Mouse (Mus musculus) small intestine, adult 2 months (tissue): ENCODE measurements at regions not wholly inside any gene's neighbourhood (a gene's known extent, or its start where the extent isn't known, plus 50 kb on each side); places are given as distances from the start of the nearest gene placed in this dataset.

Experiments used
- H3K27ac ChIP-seq: fragments of 200-500 bp; 2 replicates; pipeline ENCODE4 v1.5.1; 2012; ENCODE audit warnings: low read depth, low read length, control low read depth, inconsistent platforms; ENCODE audit not compliant: insufficient read depth
- H3K27me3 ChIP-seq: fragments of 200-500 bp; 2 replicates; pipeline ENCODE4 v1.6.1; 2012; ENCODE audit warnings: mild to moderate bottlenecking, moderate library complexity, low read length, inconsistent platforms; ENCODE audit not compliant: control insufficient read depth, insufficient read depth
- H3K36me3 ChIP-seq: fragments of 200-500 bp; 2 replicates; pipeline ENCODE4 v1.6.1; 2012; ENCODE audit warnings: mild to moderate bottlenecking, low read length, control low read depth, inconsistent platforms; ENCODE audit not compliant: control insufficient read depth, insufficient read depth
- H3K4me1 ChIP-seq: fragments of 200-500 bp; 2 replicates; pipeline ENCODE4 v1.6.1; 2012; ENCODE audit warnings: low read length, inconsistent platforms, mixed read lengths; ENCODE audit not compliant: control insufficient read depth, insufficient read depth, insufficient read length
- H3K4me3 ChIP-seq: fragments of 200-500 bp; 2 replicates; pipeline ENCODE4 v1.5.1; 2012; ENCODE audit warnings: low read depth, mild to moderate bottlenecking, control low read depth, inconsistent platforms, low read length, moderate library complexity
- CTCF ChIP-seq: fragments of 200-500 bp; IDR thresholded peaks from 2 replicates; pipeline ENCODE4 v1.5.1; 2012; ENCODE audit warnings: low read depth, mild to moderate bottlenecking, control low read depth, inconsistent platforms, low read length, moderate library complexity, mixed read lengths; ENCODE audit not compliant: insufficient replicate concordance, insufficient read length; ENCODE audit errors: extremely low read depth
- POLR2A ChIP-seq: fragments of 200-500 bp; IDR thresholded peaks from 2 replicates; pipeline ENCODE4 v1.6.1; 2012; ENCODE audit warnings: low read depth, mild to moderate bottlenecking, control low read depth, inconsistent platforms, low read length, moderate library complexity
- WGBS: fragments of 180-500 bp; shearing (Covaris S2); methylation state at CpG from one replicate; pipeline ENCODE4 v1.1.7; 2018; 5-methylcytosine and 5-hydroxymethylcytosine counted together

DNA sequence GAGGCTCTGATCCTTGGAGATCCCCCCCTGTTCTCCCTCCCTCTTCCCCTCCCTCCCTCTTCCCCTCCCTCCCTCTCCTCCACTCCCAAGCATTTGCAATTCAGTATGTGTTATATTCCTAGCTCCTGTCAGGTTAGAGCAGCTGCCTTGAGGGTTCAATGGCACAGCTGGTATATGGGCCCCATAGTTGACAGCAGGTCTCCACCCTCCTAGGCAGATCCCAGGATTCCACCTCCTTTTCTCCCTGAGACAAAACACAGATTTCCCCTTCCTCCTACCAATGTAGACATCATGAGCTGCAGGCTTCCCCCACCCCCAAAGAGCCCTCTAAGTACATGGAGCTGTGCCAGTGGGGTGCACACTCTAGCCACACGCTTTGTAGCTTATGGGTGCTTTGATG lies 137.8 kb downstream of the Unc5cl start:
- no peak overlapping the region for H3K27ac ChIP-seq
- H3K4me3 ChIP-seq, result no peak overlapping the region
- H3K27me3 ChIP-seq, result no peaks in the 10 kb centered on the region
- TF ChIP-seq CTCF (no peak), POLR2A (no peak)
- no peaks in the 10 kb centered on the region for H3K4me1 ChIP-seq
- H3K36me3 ChIP-seq, result no peaks in the 10 kb centered on the region
- WGBS, result 86% methylated on average over 1 of the region's 1 CpGs

DNA sequence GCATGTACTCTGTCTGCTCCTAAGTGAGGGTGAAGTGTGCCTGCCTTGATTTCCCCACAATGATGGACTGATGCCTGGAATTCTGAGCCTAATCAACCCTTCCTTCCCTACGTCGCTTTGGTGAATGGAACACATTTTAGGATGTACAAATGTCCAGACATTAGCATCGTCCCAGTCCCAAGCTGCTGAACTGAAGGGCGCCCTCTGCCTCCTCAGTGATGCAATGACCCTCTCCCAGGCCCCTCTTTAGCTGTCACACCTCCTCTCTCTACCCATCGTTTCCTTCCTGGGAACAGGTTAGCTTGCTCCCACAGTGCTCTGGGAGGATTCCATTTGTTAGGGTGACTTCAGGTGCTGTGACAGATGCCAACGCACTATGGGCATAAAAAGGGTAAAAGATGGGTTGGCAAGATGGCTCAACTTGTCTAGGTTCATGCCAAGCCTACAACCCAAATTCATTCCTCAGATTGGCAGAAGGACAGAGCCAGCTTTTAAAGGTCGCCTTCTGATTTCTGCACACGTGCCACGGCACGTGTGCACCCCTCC lies 140.8 kb downstream of the Unc5cl start:
- H3K27ac ChIP-seq, result no peak overlapping the region
- no peak overlapping the region for H3K4me3 ChIP-seq
- TF ChIP-seq POLR2A, result no peak
- no peaks in the 10 kb centered on the region for H3K27me3 ChIP-seq
- peaks cover 7% of the 10 kb centered on the region; the same call in 1 of the 2 replicates for H3K4me1 ChIP-seq
- no peaks in the 10 kb centered on the region for H3K36me3 ChIP-seq
- WGBS, result 78% methylated on average over 10 of the region's 10 CpGs

DNA sequence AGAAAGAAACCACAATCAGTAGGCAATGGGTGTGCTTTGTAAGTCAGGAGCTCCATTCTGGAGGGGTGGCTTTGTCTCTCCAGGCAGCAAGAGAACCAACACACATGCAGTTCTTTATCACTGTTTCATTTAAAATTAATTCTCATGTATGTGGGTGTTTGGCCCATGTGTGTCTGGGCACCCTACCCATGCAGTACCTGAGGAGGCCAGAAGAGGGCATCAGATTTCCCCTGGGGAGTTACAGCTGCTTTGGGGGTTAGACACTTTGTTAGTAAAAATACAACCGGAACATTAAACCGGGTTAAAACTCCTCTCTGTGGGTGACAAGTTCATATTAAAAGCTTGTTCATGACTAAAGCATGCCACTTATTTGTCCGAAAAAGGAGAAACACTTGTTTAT lies 141.7 kb downstream of the Unc5cl start:
- H3K4me1 ChIP-seq, result peaks cover 11% of the 10 kb centered on the region; the same call in 1 of the 2 replicates
- TF ChIP-seq CTCF (peak; percentile 46; the same call in 1 of the 2 replicates), POLR2A (no peak)
- no peaks in the 10 kb centered on the region for H3K36me3 ChIP-seq
- 82% methylated on average over 3 of the region's 3 CpGs for WGBS
- H3K4me3 ChIP-seq, result no peak overlapping the region
- no peak overlapping the region for H3K27ac ChIP-seq
- no peaks in the 10 kb centered on the region for H3K27me3 ChIP-seq

DNA sequence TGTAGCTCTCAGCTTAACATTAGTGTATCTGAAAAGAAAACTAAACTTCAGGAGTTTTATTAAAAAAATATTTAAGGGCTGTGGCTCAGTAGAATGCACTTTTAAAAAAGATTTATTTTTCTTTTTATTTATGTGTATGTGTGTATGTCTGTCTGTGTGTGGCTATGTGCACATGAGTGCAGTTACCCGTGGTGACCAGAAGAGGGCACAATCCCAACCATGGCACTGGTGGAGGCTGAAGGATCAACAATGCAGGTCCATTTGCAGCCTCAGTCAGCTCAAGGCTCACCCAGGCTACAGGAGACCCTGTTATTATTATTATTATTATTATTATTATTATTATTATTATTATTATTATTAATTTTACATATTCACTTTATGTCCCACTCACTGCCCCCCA lies 142.6 kb downstream of the Unc5cl start:
- no peaks in the 10 kb centered on the region for H3K27me3 ChIP-seq
- H3K36me3 ChIP-seq, result no peaks in the 10 kb centered on the region
- H3K27ac ChIP-seq, result no peak overlapping the region
- peaks cover 11% of the 10 kb centered on the region; the same call in 1 of the 2 replicates for H3K4me1 ChIP-seq
- H3K4me3 ChIP-seq, result no peak overlapping the region
- TF ChIP-seq POLR2A (no peak), CTCF (no peak; the same call in 1 of the 2 replicates)
- WGBS, result 100% methylated on average over 1 of the region's 1 CpGs

DNA sequence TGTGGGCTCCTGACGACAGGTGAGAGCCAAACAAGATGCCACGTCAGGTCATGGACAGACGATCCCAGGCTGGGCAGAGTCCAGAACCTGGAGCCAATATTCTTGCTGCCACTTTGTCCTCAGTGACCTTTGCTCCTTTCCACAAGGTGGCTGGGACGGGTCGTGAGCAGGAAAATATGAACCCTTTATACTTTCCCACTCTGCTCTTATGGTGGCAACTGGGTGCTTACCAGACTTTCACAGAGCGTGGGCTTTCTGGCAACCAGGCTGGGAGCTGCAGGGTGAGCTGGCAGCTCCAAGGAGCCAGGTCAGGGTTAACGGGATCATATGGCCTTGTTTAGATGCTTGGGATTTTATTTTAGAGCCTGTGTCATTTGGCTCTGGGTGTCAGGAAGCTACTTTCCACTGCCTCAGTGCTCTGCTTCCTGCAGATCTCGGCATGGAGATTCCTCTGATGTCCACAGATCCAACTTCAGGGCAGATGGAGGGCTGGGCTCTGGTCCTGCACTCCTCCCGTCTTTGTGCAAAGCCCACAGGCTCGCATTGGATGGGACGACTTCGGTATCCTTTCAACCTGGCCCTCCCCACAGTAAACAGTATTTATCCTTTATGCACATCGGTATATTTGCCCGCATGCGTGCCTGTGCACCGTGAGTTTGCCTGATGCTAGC lies 143.9 kb downstream of the Unc5cl start:
- Histone ChIP-seq H3K27ac (no peak overlapping the region), H3K36me3 (no peaks in the 10 kb centered on the region), H3K27me3 (no peaks in the 10 kb centered on the region), H3K4me3 (no peak overlapping the region), H3K4me1 (peaks cover 11% of the 10 kb centered on the region; the same call in 1 of the 2 replicates)
- 68% methylated on average over 16 of the region's 16 CpGs for WGBS
- TF ChIP-seq CTCF (no peak), POLR2A (no peak)

DNA sequence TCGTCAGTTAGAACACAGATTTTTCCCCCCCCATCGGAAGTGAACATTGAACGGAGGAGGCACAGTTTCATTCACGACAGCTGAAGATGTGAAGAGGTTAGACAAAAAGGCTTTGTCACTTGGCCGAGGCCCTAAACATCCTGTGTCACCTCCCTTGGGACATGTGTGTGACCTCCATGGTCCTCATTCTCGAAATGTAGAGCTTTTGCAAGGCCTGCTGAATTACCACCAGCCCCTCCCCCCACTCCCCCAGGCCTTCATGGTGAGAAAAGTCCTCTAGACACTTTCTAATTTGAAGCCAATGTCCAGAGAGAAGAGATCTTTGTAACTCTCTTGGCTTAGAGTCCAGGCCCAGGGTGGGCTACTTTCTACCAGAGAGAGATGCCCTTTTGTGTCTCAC lies 145.5 kb downstream of the Unc5cl start:
- Histone ChIP-seq H3K27me3 (no peaks in the 10 kb centered on the region), H3K36me3 (no peaks in the 10 kb centered on the region), H3K4me1 (peaks cover 11% of the 10 kb centered on the region; the same call in 1 of the 2 replicates), H3K4me3 (no peak overlapping the region), H3K27ac (no peak overlapping the region)
- TF ChIP-seq POLR2A (no peak), CTCF (no peak)
- 83% methylated on average over 6 of the region's 6 CpGs for WGBS

DNA sequence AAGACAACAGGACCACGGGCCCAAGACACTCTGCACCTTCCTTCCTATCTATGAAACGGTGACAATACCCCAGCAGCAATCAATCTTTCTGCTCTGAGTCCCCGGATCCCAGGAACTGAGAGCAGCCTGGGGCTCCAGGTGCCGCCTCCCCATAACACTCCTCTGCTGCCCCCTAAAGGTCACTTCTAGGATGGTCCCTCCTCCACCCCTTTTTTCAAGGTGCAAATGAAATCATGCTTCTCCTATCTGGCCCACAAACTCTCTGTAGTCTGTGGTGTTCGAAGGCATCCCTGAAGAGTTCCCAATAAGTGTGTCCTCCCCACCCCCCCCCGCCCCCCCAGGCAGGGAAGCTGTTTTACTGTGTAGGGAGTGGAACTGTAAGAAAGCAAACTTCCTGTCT lies 147.9 kb downstream of the Unc5cl start:
- WGBS, result 4% methylated on average over 6 of the region's 6 CpGs
- TF ChIP-seq CTCF (peak; percentile 79), POLR2A (no peak)
- H3K27me3 ChIP-seq, result no peaks in the 10 kb centered on the region

More for the DNA sequence above, 147.9 kb downstream of the Unc5cl start:
- H3K27ac ChIP-seq, result no peak overlapping the region
- no peak overlapping the region for H3K4me3 ChIP-seq
- peaks cover 11% of the 10 kb centered on the region; the same call in 1 of the 2 replicates for H3K4me1 ChIP-seq
- H3K36me3 ChIP-seq, result no peaks in the 10 kb centered on the region
